Comparison of ENCODE assay signal across 14 mouse cellular contexts in genomic region chr15:9528186-9528935, GRCm38 (mm10). TPM values are rescaled to one million over a fixed set of nuclear protein-coding genes. Genes with fewer than 3 reads are reported as not detected.
DNase-seq lines count a peak whose midpoint lies in the region; ATAC-seq lines count a peak whose summit lies in the region.
"Had no signal": no experiment of that assay in that cellular context is flagged by ENCODE, and none has a peak within 500 bp of the region (broad histone marks: within the 10 kb centered on the region; RNA-seq: fewer than 3 reads in every experiment).

No protein-coding gene starts in this region.

- H3K36me3 ChIP-seq in neural tube, embryonic 14.5 days (ENCODE audit: control insufficient read depth, insufficient read depth, low read length), result no peaks in the 10 kb centered on the region
- H3K36me3 ChIP-seq in embryonic facial prominence, embryonic 10.5 days (replicated peaks), result no peaks in the 10 kb centered on the region
- H3K36me3 ChIP-seq: heart, embryonic 13.5 days had no signal

- no peak overlapping the region for H3K4me2 ChIP-seq in neural tube, embryonic 14.5 days (ENCODE audit: low read depth, low read length)
- H3K4me2 ChIP-seq: heart, embryonic 13.5 days had no signal

- H3K9me3 ChIP-seq in neural tube, embryonic 14.5 days (ENCODE audit: control insufficient read depth, low read length), result no peaks in the 10 kb centered on the region
- no peaks in the 10 kb centered on the region for H3K9me3 ChIP-seq in embryonic facial prominence, embryonic 10.5 days
- H3K9me3 ChIP-seq: heart, embryonic 13.5 days had no signal

- H3K27ac ChIP-seq in neural tube, embryonic 14.5 days (ENCODE audit: low read depth, low read length), result no peak overlapping the region
- H3K27ac ChIP-seq in embryonic facial prominence, embryonic 10.5 days (replicated peaks), result no peak overlapping the region
- H3K27ac ChIP-seq: gastrocnemius, adult 2 months; heart, embryonic 13.5 days; hindbrain, postnatal 0 days had no signal

- no peaks in the 10 kb centered on the region for H3K4me1 ChIP-seq in neural tube, embryonic 14.5 days (ENCODE audit: control insufficient read depth, insufficient read depth, low read length)
- no peaks in the 10 kb centered on the region for H3K4me1 ChIP-seq in embryonic facial prominence, embryonic 10.5 days

- H3K27me3 ChIP-seq in neural tube, embryonic 14.5 days (ENCODE audit: control insufficient read depth, insufficient read depth, low read length), result no peaks in the 10 kb centered on the region
- H3K27me3 ChIP-seq in embryonic facial prominence, embryonic 10.5 days (replicated peaks; ENCODE audit: low read depth, poor library complexity, severe bottlenecking), result no peaks in the 10 kb centered on the region
- H3K27me3 ChIP-seq: heart, embryonic 13.5 days had no signal

- H3K9ac ChIP-seq in neural tube, embryonic 14.5 days (replicated peaks; ENCODE audit: low read depth, low read length), result no peak overlapping the region
- H3K9ac ChIP-seq: heart, embryonic 13.5 days had no signal

- no peak overlapping the region for H3K4me3 ChIP-seq in neural tube, embryonic 14.5 days (ENCODE audit: low read depth, low read length)
- no peak overlapping the region for H3K4me3 ChIP-seq in embryonic facial prominence, embryonic 10.5 days
- H3K4me3 ChIP-seq: erythroblast, embryonic 14.5 days; gastrocnemius, adult 2 months; heart, embryonic 13.5 days had no signal

- 78% methylated on average over 3 of the region's 3 CpGs for WGBS in neural tube, embryonic 14.5 days
- WGBS in embryonic facial prominence, embryonic 10.5 days, result 73% methylated on average over 3 of the region's 3 CpGs

- ATAC-seq in neural tube, embryonic 14.5 days (ENCODE audit: low read depth), result peak; percentile 54; the same call in 1 of the 2 replicates
- ATAC-seq in erythroid progenitor cell, adult 5-6 weeks (replicated peaks; ENCODE audit: low FRiP score, poor library complexity, severe bottlenecking), result no peak
- ATAC-seq: hindbrain, postnatal 0 days had no signal

- DNase-seq in adrenal gland, postnatal 25 days, result peak; percentile 2
- DNase-seq in adrenal gland, adult 18-20 months (ENCODE audit: low spot score in 2 of 2), result no peak
- DNase-seq in right cerebral cortex, adult 18-20 months, result peak; percentile 3
- DNase-seq in right cerebral cortex, postnatal 14 days, result no peak
- DNase-seq in brain, adult 2 months (ENCODE audit: low read depth, low spot score), result peak; percentile 45
- no peak for DNase-seq in embryonic facial prominence, embryonic 10.5 days (ENCODE audit: low spot score)
- DNase-seq: gastrocnemius, adult 2 months; kidney, postnatal 4 days had no signal

RNA-seq across cellular contexts. Expression of gene Il7r, which starts 1.6 kb away (rescaled TPM):
- total RNA-seq in adrenal gland, postnatal 25 days (2021), result 0.12 TPM in 1 of 2 replicates, not detected in the other
- 1 to 10 TPM in 1 of 2 experiments, under 1 TPM in 1; 0.60 to 1.4 TPM for total RNA-seq in adrenal gland, adult 18-20 months (2021)
- polyA plus RNA-seq in neural tube, embryonic 14.5 days (2014; fragmentation: Nextera tagmentation; extraction: Ambion mirVana), result 0.13 and 0.31 TPM in 2 replicates
- total RNA-seq in erythroid progenitor cell, adult 5-6 weeks (2015; ENCODE audit: low replicate concordance), result 15.1 and 15.5 TPM in 2 replicates
- 10.7 and 16.6 TPM in 2 replicates for total RNA-seq in erythroid progenitor cell, adult 5-6 weeks (2017; ENCODE audit: low replicate concordance)
- not detected in 2 replicates for polyA plus RNA-seq in embryonic facial prominence, embryonic 10.5 days (2016; fragmentation: Nextera tagmentation; extraction: Ambion mirVana)
- total RNA-seq: hindbrain, postnatal 0 days had no signal
- polyA plus RNA-seq: C2C12 had no signal

Comparison
In these comparisons a context has a peak if more than half of its experiments do, and no peak if none do; other contexts are left out.
1. DNase-seq: peak in adrenal gland, postnatal 25 days (single experiment), right cerebral cortex, adult 18-20 months (single experiment) and brain, adult 2 months (single experiment); none in adrenal gland, adult 18-20 months (0 of 2), right cerebral cortex, postnatal 14 days (single experiment) and embryonic facial prominence, embryonic 10.5 days (single experiment).
2. RNA of gene Il7r, which starts 1.6 kb away (total RNA-seq): 10.7 to 16.6 TPM in erythroid progenitor cell, adult 5-6 weeks; 0.60 to 1.4 TPM in adrenal gland, adult 18-20 months and 0.12 TPM in adrenal gland, postnatal 25 days; every median in the first group is over 4 times any median in the second.